Mouse (Mus musculus) right cerebral cortex, postnatal 4 days (tissue): ENCODE data around the gene Etnk1.
A peak's percentile ranks its signal among the peaks of the same experiment; 100 is the strongest.

Source experiments
- DNase-seq: peaks from one replicate; pipeline ENCODE4 v3.0.0-alpha.2; 2022

Gene Etnk1

DNA sequence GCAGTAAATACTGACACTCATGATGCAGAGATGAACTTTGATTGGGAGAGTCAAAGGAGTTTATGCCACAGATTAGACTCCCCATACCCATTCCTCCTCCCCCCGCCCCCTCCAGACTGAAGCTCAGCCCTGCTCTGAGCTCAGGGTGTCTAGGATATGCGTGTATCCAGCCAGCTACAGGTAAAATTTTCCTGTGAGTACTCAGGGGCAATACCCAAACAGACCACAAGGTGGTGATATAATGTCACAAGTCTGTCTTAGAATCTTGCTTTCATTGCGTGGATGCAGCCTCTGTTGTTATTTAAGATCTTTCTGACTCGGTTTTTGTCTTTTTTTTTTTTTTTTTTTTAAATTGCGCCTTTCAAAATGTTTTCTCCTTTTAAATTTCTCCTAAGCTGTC, 52.3 kb downstream of the Etnk1 start:
- DNase-seq, result peak; percentile 63

DNA sequence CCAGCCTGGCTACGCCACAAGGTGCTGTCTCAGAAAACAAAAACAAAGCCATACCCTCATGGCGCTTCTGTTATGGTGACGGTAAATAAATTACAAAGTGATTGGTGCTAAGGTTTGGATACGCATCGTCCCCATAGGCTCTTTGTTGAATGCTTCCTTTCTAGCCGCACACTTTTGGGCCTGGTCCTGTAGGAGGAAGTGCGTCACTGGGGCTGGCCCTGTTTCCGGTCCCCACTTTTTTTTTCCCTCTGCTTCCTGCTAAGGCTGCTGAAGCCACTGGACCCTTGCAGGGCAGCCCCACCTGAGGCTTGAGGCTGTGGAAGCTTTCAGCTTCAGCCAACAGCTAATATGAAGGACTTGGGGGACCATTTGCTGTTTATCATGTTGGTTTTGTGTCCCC, 54.2 kb downstream of the Etnk1 start:
- DNase-seq, result no peak

DNA sequence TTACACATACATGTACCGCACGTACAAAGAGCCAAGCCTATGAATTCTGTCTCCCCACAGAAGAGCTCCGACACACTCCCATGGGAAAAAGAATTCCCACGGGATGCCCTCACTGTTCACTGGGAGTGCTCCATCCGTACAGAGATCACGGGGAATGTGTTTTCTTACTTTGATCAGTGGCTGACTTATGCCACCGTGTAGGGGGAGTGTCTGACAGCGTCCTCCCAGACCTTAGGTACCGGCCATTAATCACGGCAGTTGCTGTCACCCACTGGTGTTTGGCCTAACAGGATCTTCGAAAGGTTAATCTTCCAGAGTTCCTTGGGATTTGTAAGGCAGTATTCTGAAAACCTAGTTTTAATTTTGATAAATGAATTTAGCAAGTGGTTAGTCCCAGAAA, 57.0 kb downstream of the Etnk1 start:
- no peak for DNase-seq

DNA sequence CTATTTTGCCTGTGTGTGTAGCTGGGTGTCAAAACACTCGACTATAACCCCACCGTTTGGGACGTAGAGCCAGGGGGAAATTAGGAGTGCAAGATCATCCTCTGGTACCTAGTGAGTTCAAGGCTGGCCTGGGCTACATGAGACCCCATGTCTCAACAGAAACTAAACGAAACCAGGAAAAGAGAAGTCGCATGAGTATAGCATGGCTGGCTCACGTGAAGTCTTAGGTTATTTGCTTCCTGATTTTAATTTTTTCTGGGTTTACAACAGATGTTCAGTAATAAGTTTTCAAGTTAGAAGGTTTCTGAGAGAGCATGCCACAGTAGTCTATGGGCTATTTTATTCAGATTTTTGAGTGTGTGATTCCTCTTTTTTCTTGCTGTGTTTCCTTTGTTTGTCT, 57.9 kb downstream of the Etnk1 start:
- no peak for DNase-seq

DNA sequence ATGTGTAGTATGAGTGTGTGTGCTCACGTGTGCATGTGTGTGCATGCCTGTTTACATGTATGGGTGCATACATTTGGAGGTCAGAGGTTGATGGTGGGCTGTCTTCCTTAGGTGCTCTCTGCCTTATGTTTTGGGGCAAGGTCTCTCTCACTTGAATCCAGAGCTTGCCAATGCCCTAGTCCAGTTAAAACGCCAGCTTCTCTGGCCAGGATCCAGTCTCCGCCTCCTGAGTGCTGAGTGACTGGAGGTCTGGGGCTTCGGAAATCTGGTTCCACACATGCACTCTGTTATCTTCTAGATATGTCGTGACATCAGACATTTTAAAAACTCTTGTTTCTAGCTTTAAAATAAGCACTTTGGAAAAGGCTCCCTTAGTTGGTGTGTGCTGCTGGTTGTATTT, 61.7 kb downstream of the Etnk1 start:
- no peak for DNase-seq

DNA sequence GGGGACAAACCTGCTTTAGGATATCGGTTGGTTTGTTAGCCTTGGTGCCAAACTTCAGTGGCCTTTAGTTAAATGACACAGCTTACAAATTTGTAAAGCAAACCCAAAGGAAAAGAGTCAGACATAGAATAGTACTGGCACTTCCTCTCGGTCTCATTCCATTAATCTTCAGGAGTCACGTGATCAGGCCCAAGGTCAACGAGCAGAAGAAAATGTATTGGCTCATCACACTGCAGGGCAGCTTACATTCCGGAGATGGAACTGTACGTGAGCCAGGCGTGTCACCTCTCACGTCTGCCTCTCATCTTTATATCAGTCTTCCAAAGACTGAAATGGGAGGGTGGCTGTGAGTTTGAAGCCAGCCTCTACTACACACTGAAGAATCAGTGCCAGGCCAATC, 62.9 kb downstream of the Etnk1 start:
- no peak for DNase-seq

DNA sequence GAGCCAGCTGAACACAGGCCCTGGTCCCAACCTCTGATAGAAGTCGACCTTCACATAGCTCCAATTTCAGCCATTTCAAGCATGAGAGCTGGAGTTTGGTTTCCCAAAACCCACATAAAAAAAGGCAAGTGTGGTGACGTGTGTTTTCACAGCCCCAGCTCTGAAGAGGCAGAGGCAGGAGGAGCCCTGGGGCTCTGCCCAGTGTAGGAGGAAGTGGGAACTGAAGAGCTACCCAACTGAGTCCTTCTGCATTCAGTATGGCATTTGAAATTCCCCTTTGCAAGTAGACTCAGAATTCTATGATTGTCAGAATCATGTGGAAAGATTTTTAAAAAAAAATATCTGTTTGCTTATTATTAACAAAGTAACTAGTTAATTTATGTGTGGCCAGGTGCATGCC, 63.9 kb downstream of the Etnk1 start:
- DNase-seq, result no peak

DNA sequence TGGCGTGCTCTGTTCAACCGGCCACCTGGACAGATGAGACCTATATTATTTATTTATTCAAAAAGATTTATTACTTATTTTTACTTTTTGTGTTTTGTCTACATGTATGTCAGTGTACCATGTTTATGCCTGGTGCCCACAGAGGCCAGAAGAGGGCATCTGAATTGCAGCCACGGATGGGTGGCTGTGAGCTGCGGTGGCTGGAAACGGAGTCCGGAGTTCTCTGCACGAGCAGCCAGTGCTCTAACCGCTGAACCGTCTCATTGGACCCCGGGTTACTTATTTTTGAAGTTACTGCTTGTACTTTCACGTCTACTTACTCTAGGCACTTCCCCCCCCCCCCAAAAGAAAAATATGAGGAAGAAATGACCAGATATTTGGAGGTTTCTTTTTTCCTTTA, 65.7 kb downstream of the Etnk1 start:
- DNase-seq, result no peak

DNA sequence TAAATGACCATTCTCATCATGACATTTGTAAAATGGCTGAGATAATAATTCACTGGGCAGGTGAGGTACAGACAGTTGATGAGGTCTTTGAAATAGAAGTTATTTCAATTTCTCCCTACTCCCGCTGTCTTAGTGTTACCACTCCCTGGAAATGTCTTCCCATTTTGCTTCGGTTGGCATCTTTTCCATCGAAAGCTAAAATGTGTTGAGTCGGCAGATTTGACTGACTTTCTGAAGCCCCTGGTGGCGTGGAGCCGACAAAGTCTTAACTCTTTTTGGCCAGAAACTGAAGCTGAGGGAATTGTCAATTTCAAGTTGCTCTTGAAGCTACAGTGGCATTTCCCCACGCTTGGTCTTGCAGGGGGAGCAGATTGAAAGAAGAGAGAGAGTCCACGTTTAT, 67.8 kb downstream of the Etnk1 start:
- DNase-seq, result no peak

DNA sequence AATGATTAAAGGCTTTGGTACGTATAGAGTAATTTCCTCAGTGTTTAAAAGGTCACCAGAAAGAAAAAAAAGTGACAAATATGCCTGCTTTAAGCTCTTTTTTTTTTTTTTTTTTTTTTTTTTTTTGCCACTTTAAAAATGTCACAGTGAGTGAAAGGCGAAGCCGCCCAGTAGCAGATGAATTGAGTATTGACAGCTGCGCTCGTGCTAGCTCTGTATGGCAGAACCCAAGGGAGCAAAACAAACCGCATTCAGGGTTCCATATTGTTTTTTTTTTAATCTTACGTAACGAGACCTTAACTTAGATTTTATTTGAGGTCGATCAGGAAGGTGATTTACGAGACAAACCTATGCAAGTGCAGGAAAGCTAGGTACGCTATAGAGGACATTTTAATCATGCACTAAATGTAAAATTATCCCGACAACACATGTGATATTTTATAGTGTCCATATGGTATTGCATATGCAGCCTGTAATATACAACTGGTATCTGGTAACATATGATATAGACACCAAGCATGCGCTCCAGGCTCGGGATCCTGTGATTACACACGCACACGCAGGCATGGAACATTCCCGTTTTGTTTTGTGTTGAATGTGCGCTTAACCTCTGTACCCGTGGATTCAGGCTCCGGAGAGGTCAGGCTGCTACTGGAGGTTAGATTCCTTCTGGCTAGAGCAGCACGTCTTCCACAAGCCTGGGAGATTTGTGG, 72.5 kb downstream of the Etnk1 start:
- DNase-seq, result no peak

DNA sequence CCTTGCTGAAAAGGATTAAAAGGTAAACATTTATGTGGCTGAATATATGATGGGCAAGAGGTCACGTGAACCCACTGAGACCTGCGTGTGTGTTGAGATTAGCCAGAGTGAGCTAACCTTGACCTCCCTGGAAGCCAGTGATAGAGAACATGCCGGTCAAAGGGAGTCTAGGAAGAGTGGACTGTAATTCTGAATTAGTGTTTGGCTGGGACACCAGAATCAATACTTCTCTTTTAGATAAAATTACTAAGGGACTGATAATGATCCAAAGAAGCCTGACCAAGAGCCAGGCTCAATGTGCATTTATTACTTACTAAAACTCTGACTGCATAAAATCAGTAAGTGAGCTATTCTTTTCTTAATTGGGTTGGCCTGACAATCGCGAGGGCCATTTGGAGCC, 76.2 kb downstream of the Etnk1 start:
- DNase-seq, result no peak

DNA sequence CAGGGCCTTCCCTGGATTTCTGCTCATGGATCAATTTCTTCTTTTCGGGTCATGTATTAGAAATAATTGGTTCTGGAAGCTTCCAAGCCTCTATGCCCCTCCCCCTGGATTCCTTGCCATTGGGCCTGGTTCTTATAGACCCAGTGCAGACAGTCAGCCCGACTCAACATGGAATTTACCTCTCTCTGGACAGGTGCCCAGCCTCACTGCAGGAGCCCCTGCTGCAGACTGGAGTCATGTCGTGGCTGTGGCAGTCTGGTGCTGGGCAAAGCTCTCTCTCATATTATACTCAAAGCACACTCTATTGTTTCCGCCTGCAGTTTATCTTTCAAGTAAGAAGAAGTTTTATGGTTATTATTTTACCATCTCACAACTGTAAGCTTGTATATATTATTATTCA, 90.9 kb downstream of the Etnk1 start:
- no peak for DNase-seq

DNA sequence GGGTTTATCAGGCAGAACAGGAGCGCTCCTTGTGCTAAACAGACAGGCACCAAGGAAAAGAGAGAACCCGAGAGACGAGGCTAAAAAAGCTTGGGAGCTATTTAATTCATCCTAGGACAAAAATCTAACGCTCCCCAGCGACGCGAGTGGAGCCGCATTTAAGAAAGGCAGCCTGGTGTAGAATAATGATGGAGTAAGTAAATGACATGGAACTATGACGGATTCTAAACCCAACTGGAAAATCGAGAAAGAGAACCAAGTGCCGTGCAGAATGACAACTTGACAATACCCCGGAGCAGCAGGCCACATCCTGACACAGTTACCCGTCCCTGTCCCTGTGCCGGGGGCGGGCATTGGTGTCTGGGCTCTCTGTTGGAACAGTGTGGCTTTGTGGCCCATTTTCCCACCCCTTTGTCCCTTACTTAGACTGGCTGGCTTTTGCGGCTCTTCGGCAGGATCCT, 92.2 kb downstream of the Etnk1 start:
- peak; percentile 44 for DNase-seq

DNA sequence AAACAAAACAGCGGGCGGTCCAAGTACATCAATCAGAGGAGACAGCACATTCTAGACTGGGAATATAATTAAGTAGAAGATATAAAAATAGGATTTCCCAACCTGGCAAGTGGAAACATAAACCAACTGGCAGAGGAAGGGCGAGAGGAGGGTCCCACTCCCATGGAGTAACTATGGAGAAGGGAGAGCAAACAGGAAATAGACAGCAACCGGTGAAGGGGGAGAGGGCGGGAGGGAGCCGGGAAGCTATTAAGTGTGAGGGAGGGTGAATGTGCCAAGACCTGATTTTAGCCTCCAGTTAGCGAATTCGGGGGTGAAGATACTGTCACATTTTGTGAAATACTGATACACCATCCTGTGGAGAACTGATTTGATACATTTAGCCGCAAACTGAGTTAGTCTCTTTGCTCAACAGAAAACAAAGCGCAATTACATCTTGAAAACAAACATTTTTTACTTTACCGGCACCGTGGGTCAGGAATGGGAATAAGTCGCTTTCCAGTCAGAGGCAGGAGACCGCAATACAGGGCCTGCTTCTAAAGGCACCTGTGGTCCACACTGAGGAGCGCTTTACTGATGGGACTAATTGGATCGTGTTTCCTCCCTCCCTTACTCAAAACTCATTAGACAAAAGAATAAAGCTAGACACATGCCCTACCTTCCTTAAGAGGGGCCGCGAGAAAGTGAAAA, 93.0 kb downstream of the Etnk1 start:
- DNase-seq, result no peak

DNA sequence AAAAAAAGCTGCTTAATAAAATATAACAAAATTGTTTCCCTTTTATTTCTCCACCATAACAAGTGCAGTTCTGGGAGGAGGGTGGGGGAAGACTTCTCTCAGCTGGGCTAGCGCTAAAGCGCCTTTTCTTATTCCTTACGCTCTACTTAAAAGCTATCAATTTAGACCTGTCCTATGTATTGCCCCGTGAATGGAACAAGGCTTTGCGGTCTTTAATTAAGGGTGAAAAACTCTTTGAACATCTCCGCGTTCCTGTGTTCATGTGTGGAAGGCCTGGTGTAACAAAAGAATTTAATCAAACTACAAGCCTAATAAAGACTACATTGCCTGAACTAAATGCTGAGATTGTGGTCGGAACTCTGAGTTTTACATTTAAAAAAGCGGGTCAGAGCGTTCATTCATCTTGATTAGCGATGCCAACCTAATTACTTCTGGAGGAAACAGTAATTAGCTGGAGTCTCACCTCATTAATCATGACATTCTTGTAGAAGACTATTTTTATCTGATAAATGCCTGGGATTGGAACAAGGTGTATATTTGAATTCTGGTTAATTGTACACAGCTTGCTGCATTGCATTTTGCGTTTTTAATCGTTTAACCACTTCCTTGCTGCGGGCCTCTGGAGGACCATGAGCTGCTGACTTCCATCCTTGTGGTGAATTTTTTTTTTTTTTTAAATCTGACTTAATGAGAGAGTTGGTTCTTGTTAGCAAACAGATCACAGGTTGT, 93.7 kb downstream of the Etnk1 start:
- DNase-seq, result no peak

DNA sequence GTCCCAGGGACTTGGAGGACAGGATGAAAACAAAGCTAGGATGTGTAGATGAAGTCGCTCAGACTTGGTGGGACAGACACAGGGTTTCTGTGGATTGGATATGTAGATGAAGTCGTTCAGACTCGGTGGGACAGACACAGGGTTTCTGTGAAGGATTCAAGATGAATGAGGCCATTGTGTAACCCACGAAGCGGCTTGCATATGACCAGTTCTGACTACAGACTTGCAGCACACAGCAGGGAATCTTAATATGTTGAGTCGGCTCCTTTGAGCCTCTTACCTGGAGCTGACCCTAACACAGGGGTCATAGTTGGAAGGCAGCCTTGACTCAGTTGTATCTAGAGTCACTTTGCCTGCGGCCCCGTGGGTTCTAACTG, 94.3 kb downstream of the Etnk1 start:
- no peak for DNase-seq

DNA sequence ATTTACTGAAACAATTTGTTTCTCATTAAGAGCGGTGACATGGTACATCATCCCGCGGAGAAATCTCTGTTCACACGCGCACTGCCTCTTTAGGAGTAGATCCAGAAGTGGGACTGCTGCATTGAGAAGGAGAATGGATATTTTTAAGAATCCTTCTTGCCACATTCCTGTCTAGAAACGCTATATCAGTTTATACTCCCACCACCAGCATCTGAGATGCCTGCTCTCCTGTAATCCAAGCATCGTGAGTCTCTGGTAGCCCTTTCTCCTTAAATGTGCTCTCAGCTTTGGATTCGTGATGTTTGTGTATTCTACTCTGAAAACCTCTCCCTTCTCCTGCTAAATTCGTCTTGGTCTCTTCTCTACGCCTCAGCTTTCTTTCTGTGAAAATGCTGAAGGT, 98.5 kb downstream of the Etnk1 start:
- no peak for DNase-seq

DNA sequence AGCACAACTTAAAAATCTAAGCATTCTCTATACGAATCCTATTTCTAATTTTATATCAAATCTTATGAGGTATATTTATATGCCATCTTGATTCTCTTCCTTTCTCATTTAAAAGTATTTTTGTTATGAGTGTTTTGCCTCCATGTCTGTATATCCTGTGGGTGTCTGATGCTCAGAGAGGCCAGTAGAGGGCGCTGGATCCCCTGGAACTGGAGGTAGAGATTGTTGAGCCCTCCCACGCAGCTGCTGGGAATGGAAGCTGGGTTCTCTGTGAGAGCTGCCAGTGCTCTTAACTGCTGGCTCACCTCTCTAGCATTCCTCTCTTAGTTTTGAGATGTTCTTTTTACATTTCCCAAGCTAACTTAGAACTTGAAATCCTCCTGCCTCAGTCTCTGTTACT, 112.2 kb downstream of the Etnk1 start:
- no peak for DNase-seq
